Mouse (Mus musculus): ENCODE results near the gene Tns4.

DNA sequence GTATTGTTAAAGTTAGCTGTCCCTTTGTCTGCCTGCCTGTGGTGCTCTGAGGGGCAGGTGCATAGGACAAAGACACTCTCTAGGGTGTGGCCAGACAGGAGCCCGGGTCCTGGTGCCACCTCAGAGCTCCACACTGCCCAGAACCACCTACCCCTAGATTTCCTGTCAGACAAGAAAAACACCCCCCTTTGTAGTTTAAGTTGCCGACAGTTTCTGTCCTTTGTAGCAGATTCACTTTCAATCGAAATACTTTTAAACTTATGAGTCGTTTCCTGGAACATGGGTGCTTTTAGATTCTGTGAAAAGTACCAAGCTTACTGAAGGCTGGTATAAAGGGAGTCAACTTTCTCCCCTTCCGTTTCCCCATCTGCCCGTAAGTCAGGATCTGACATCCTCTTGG lies 26.8 kb upstream of the Tns4 start:
- TF ChIP-seq CHD2 (IDR thresholded peaks at IDR 0.05; ENCODE audit: low read depth, low read length), result no peak
- no peak for TF ChIP-seq ZNF384 (IDR thresholded peaks at IDR 0.05; ENCODE audit: low read depth, low read length)
- TF ChIP-seq MAFK (IDR thresholded peaks at IDR 0.05; ENCODE audit: insufficient read depth, low read depth, low read length), result no peak
- TF ChIP-seq ZC3H11A (IDR thresholded peaks at IDR 0.05; ENCODE audit: borderline replicate concordance, low read depth, low read length), result no peak
- TF ChIP-seq HCFC1 (IDR thresholded peaks at IDR 0.05; ENCODE audit: borderline replicate concordance, insufficient read depth, low read length), result no peak

Data from ES-E14 (cell line).